Mouse (Mus musculus): ENCODE results near the gene Aptx.

Gene Aptx

DNA sequence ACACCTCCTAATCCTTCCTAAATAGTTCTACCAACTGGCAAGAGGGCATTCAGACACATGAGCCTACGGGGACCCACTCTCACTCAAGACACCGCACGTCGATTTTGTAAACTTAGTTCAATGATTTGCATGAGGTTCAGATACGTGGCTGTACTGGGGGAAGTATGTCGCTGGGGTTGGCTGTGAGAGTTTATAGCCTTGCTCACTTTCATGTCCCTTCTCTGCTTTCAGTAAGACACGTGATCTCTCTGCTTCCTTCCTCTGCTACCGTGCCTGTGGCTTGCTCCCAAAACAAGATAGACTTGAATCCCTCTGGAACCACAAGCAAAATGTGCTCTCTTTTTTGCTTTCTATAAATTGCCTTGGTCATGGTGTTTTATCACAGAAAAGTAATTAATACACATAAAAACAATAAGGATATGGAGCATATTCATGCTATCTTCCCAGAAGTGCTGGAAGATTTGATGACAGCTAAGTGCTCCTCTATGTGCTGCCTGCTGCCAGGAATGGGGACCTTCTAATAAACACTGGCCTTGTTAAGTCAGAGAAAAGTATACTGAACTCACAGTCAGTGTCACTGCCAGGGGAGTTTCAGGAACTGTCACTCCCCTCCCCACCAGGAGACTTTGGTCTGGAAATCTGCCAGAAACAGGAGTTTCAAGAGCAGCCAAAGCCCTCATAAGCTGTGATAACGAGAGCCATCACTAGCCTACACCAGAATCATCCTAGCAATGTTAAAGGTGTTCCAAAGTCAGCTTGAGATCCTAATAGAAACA lies 36.6 kb downstream of the Aptx start:
- DNase-seq (ENCODE audit: low read depth) = no peak

DNA sequence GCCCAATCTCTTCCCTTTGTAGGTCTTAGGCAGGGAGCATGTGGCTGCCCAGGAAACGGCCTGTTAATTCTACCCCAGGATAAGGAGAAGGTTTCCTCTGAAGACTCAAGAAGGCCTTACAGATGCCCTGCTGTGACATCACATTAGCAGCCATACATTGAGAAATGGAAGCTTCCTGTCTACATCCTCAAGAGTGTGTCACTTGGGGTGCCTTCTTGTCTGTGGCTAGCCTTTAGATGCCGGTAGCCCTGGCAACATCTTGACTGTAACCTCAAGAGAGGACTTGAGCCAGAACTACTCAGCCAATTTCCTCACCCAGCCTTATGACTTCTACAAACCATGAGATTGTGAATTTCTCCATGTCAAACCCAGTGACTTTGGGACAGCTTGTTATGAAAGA lies 51.9 kb downstream of the Aptx start:
- DNase-seq (ENCODE audit: low read depth) = no peak

DNA sequence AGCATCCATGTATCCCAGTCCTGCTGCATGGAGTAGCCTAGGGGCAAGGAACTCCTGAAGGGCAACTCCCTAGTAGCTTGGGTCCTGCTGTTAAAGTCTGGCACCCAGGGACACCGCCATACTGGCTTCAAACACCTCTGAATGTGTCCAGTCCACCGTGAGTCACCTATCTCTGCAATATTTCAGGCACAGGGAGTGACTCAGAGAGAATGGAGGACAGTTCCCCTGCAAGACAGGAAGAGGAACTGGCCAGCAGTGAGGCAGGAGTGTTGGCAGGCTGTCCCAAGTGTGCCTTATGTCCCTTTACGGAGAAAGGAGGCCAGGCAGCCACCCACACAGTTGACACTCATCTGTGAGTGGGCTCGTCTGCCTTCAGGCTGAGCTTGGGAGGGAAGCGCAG lies 53.9 kb downstream of the Aptx start:
- no peak for DNase-seq (ENCODE audit: low read depth)

DNA sequence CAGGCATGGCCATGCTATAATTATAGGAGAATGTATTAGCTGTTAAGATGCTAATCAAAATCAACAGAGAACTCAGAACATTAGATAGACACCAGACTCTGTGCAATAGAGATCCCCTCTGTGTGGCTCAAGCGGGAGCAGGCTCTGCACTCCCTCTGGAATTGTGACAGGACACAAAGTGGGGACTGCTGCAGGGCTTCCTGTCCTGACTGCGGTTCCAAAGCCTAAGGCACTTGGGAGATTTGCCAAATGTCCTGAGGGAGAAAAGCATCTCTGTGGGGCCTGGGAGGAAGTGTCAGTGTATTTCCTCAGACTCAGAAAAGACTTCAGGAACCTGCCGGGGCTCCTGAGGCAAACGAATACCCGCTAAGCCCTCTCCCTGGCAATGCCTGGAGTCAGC lies 59.4 kb downstream of the Aptx start:
- no peak for DNase-seq (ENCODE audit: low read depth)

DNA sequence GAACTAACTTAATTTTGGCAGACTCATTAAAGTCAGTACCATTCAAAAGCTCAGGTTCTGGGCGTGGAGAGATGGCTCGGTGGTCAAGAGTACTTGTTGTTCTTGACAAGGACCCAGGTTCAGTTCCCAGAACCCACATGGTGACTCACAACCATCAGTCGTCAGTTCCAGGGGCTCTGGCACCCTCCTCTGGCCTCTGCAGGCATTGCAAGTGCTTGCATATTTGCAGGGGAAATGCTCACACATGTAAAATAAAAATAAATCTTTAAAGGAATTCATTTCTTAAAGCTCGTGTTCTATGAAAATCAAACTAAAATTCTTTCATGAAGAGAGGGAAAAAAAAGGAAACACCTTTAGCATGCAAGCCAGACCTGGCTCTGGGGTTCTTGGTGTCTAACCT lies 62.0 kb downstream of the Aptx start:
- DNase-seq (ENCODE audit: low read depth) = peak; percentile 4
